Mouse (Mus musculus): Measurements from ENCODE around the gene Grap. TPM values are rescaled to one million over a fixed set of nuclear protein-coding genes. Genes with fewer than 3 reads are reported as not detected.
"Not testable (repeated sequence)": the region's sequence is repeated elsewhere in the genome, so short reads cannot be mapped to it uniquely, and the experiment has no call there.

Gene Grap
- total RNA-seq, 2 experiments from 2014 or later, result 7.0 to 8.0 TPM

DNA sequence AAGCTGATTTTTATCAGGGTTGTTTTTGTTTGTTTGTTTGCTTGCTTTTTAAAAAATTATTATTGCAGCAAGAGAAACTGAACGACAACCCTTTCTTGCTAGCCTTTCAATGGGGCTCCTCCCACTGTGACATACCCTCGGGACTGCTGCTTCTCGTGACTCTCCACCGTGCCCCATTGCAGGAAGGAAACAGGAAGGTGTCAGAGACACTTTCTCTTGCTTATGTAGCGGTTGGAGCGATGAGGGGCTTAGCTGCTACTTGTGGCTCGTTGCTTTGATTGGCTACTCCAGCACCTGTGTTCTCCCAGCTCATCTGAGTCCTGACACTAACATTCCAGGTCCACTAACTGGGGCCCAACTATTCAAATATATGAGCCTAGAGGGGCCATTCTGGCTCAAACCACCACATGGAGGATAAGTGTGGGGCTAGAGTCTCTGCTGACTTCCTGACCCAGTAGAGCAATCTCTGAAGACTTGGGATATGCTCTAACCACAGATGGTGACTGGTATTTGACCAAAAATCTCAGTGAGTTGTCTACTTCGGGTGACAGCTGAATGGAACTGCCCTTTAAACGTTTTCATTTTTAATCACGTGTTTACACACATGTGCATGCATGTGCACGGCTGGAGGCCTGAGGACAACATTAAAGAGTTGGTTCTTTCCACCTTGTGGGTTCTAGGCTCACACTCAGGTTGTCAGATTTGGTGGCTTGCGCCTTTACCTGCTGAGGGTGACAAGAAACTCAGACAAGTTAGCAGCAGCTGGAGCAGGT is 14.1 kb upstream of the Grap start:
- no peak for DNase-seq

GRCm38 (mm10) chr11:61639601-61640177 is 13.4 kb upstream of the Grap start:
- no peak for DNase-seq

DNA sequence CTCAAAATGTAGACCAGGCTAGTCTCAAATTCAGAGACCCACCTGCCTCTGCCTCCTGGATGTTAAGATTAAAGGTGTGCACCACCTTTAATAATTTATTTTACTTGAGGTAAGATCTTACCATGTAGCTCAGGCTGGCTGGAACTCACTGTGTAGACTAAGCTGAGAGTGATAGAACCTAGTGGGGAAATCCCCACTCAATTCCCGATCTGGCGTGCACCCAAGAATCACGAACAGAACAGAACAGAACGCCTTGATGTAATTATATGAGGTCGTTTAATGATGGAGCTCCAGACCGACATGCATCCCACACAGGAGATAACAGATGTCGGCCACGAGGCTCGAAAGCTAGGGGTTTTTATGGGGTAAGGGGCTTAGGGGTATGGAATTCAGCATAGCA is 12.5 kb upstream of the Grap start:
- not testable (repeated sequence) for DNase-seq

DNA sequence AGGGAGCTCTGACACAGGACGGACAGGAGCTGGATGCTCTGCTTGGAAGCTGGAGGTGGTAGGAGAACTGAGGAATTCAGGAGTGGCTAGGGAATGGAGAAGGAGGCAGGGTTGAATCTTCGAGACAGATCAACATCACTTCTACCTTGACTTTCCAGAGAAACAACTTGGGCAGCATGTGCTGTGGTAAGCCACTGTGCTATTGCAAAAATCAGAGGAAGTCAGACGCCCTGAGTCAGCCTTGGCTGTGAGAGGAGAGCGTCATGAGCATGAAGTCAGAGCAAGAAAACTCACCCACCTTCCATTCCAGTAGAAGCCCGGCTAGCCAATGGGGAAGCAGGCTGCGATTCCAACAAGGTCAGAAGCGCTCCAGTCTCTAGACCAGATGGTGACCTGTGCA is 11.0 kb upstream of the Grap start:
- no peak for DNase-seq

- DNase-seq, result no peak
These were observed 9.7 kb upstream of the Grap start for GRCm38 (mm10) chr11:61643184-61643961.

GRCm38 (mm10) chr11:61644576-61645326 is 8.3 kb upstream of the Grap start:
- no peak for DNase-seq

DNA sequence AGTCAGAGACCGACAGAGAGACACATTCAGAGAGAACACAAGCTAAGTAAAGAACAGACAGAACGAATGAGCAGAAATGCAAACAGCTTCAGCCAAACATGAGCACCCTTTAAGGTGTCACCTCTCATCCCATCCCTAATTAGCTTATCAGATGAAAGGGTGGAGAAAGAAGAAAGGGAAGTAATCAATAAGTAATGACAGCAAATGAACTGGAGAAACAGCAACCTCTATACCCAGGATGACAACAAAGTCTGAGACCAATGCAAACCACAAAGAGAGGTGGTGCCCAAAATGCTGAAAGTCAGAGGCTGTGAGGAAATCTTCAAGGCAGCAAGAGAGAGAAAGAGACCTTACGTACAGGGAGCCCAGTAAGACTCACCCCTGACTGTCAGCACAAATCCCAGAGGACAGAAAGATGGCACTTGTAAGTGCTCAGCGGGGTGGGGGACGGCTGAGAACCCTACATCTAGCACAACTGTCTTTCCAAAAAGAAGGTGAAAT is 7.7 kb upstream of the Grap start:
- DNase-seq, result no peak

- no peak for DNase-seq
These were observed 6.5 kb upstream of the Grap start for GRCm38 (mm10) chr11:61646499-61647039.

DNA sequence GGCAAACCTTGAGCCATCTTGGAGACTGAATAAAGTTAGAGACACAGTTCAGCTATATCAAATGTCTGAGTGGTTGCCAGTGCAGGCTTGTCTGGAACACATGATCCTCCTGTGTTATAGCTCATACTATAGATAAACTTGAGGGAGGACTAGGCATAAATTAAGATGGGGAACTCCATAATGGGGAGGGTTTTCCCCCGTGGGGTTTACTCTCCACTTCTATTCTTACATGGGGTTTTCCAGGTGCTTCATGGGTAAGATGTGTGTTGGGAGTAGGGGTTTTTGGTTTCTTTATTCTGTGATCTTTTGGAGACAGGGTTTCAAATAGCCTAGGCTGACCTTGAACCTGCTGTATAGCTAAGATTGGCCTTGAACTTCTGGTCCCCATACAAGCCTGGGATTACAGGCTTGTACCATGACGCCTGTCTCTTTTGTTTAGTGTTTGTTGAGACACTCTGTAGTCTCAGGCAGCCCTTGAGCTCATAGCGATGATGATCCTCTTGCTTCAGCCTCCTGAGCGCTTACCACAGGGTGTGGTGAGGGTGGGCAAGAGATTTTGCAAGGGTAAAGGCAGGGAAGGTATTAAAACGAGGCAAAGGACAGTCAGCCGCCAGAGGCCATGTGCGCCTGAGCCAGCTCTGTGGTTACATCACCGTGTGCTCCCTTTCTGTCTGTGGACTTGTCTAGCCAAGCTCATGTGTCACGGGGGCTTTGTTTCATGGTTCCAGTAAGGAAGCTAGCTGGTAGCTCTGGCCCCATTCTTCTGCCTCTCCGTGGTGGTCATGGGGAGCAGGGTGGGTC is 5.8 kb upstream of the Grap start:
- no peak for DNase-seq

- DNase-seq, result no peak
These were observed 4.9 kb upstream of the Grap start for GRCm38 (mm10) chr11:61647956-61648748.

GRCm38 (mm10) chr11:61648749-61649115 is 4.3 kb upstream of the Grap start:
- DNase-seq, result no peak

DNA sequence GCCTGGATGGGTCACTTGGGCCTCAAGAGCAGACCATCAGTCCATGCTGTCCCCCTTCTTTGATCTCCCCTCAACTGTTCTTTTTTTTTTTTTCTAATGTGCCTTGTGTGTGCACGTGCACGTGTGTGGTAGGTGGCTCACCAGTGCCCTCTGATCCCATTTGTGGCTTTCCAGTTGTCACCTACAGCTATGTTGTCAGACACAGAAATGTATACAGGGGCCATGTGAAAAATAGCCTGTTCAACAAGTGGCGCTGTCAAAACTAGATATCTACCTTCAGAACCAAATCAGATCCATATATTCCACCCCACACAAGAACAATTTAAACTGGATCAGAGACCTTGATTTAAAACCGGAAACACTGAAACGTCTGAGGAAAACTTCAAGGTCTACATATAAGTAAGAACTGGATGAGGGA is 3.9 kb upstream of the Grap start:
- DNase-seq, result no peak

DNA sequence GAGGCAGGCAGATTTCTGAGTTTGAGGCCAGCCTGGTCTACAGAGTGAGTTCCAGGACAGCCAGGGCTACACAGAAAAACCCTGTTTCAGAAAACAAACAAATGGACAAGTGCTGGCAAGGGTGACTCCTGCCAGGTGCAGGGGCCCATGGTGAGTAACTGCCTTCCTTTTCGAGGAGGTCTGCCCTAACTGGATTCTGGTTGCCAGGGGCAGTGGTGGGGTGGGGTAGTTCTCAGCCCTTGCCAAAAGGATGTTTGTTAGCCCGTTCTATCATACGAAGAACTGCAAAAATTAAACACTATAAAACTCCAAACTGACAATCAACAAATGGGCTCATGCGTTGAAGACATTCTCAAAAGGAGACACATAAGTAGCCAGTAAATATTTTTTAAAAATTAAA is 3.4 kb upstream of the Grap start:
- no peak for DNase-seq

- DNase-seq, result no peak
These were observed 2.4 kb upstream of the Grap start for GRCm38 (mm10) chr11:61650470-61651265.

DNA sequence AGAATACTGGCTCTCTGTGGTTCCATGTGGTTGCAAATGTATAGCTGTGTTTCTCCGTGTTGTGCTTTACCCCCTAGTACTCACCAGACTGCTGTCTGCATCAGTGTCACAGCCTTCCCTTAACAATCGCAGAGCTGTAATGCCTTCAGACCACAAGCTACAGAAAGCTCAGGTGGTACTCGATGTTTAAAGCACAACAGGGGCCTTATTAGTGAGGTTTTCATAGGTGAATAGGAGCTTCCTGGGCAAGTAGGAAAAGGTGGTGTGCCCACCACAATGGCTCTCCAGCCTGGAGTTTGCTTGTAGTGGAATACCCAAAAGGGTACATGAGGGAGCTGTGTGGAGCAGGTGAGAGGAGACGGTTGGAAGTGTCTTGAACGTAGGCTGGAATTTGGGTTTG is 849 bp upstream of the Grap start:
- no peak for DNase-seq

GRCm38 (mm10) chr11:61653568-61653967 is 503 bp downstream of the Grap start:
- no peak for DNase-seq

DNA sequence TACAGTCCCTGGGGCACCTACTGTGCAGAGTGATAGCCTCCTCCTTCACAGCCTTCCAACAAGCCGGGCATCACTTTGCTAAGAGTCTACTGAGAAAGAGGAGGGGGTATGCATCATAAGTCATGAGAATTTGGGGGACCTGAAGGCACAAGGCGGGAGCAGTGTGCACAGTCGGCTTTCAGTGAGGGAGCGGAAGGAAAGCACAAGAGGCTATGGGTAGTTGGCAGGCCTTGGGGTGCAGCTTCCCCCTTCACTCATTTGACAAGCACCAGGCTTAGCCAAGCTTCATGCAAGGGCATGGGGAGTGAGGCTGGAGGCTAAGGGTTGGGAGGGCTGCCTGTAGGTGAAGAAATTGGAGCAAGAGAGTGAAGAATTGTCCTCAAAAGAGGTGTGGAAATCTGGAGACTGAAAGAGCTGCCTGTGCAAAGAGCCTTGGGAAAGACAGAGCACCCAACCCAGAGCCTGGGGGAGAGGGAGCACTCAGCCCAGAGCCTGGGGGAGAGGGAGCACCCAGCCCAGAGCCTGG is 1.8 kb downstream of the Grap start:
- DNase-seq, result no peak

- DNase-seq, result no peak
These were observed 2.6 kb downstream of the Grap start for GRCm38 (mm10) chr11:61655649-61656048.

DNA sequence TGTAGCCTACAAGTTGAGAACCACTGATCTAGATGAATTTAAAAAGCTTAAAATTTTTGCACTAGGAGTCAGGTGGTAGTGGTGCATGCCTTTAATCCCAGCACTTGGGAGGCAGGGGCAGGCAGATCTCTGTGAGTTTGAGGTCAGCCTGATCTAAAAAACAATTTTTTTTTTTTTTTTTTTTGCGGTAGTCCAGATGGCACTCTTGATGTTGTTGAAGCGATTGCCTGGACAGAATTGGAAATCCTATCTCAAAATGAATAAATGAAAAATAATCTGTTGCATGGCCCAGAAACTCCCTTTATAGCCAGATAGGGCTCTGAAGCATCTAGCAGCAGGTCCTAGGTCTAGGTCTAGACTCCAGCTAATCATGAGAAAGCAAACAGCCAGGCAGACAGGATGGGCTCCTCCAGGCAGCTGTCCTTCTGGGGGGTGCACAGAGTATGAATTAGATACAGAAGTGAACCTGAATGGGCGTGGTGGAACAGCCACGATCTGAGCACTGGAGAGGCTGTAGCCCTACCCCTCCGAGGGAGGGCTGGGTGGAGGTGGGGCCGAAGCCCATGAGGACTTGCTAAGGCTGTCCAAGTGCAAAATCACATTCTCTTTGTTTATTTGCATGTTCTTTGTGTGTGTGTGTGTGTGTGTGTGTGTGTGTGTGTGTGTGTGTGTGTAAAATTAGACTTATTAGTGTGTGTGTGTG is 3.2 kb downstream of the Grap start:
- no peak for DNase-seq
